Mouse (Mus musculus) CH12.LX (cell line): ENCODE data around the gene Sf3a2.

Source experiments
- CTCF ChIP-seq, 2 experiments: IDR thresholded peaks in 1 of 2; conservative IDR thresholded peaks in 1 of 2; 2 replicates each; pipeline ENCODE4 v1.5.1; 2011 to 2012; ENCODE audit warnings: low read depth in 2 of 2, low read length in 2 of 2, improper control_type of control experiment in 1 of 2, inconsistent platforms in 1 of 2, mild to moderate bottlenecking in 1 of 2, moderate library complexity in 1 of 2
- E2F4 ChIP-seq: IDR thresholded peaks from 2 replicates; pipeline ENCODE4 v1.6.1; 2011; ENCODE audit warnings: low read depth, low read length, improper control_type of control experiment; ENCODE audit not compliant: insufficient replicate concordance
- EP300 ChIP-seq: IDR thresholded peaks from 2 replicates; pipeline ENCODE4 v1.6.1; 2011; ENCODE audit warnings: low read length, improper control_type of control experiment
- HCFC1 ChIP-seq: IDR thresholded peaks from 2 replicates; pipeline ENCODE4 v1.6.1; 2012; ENCODE audit warnings: low read depth, mild to moderate bottlenecking, inconsistent platforms, low read length, improper control_type of control experiment
- IRF4 ChIP-seq: IDR thresholded peaks from 2 replicates; pipeline ENCODE4 v1.6.1; 2014; ENCODE audit warnings: low read depth, mild to moderate bottlenecking, inconsistent platforms, low read length, improper control_type of control experiment
- MAX ChIP-seq: IDR thresholded peaks from 2 replicates; pipeline ENCODE4 v1.6.1; 2011; ENCODE audit warnings: low read length, improper control_type of control experiment
- MEF2A ChIP-seq: IDR thresholded peaks from 2 replicates; pipeline ENCODE4 v1.6.1; 2014; ENCODE audit warnings: low read depth, mild to moderate bottlenecking, inconsistent platforms, low read length, improper control_type of control experiment, borderline replicate concordance
- MXI1 ChIP-seq: IDR thresholded peaks from 2 replicates; pipeline ENCODE4 v1.6.1; 2011; ENCODE audit warnings: mild to moderate bottlenecking, low read depth, low read length, improper control_type of control experiment
- POLR2A ChIP-seq: IDR thresholded peaks from 2 replicates; pipeline ENCODE4 v1.6.1; 2011; ENCODE audit warnings: low read depth, mild to moderate bottlenecking, improper control_type of control experiment, low read length
- SIN3A ChIP-seq: IDR thresholded peaks from 2 replicates; pipeline ENCODE4 v1.6.1; 2012; ENCODE audit warnings: low read length, improper control_type of control experiment, inconsistent platforms
- USF2 ChIP-seq: conservative IDR thresholded peaks from 2 replicates; pipeline ENCODE4 v1.6.1; 2011; ENCODE audit warnings: low read depth, low read length, improper control_type of control experiment

GRCm38 (mm10) chr10:80842334-80842733, 44.3 kb downstream of the Sf3a2 start:
- TF ChIP-seq CTCF (conservative IDR thresholded peaks at IDR 0.05 in 1 of 2, IDR thresholded peaks at IDR 0.05 in 1 of 2; ENCODE audit: low read depth in 2 of 2, low read length in 2 of 2): no peak
- TF ChIP-seq HCFC1: no peak
- TF ChIP-seq POLR2A: no peak
- no peak for TF ChIP-seq MXI1
- no peak for TF ChIP-seq SIN3A
- TF ChIP-seq E2F4: no peak
- TF ChIP-seq MAX: no peak
- TF ChIP-seq IRF4: no peak
- TF ChIP-seq USF2: no peak
- TF ChIP-seq EP300: no peak
- TF ChIP-seq MEF2A: no peak
